Mouse (Mus musculus): ENCODE data around the gene Ctr9. TPM values are rescaled to one million over a fixed set of nuclear protein-coding genes. Genes with fewer than 3 reads are reported as not detected.

Ctr9 gene
- polyA plus RNA-seq, 1 experiment from 2014 or later, result 75.7 TPM

- no peaks in the 10 kb centered on the region for H3K9me3 ChIP-seq (ENCODE audit: control insufficient read depth, low read length)
- H3K27ac ChIP-seq (ENCODE audit: low read depth, low read length), result peak overlapping the region; percentile 27; the same call in 1 of the 2 replicates
- H3K4me1 ChIP-seq (ENCODE audit: control insufficient read depth, insufficient read depth, low read length), result peaks cover 4% of the 10 kb centered on the region; the same call in 1 of the 2 replicates
- H3K9ac ChIP-seq (ENCODE audit: low read depth, low read length), result no peak overlapping the region
- 57% methylated on average over 5 of the region's 5 CpGs for WGBS
- H3K4me3 ChIP-seq (ENCODE audit: low read length), result no peak overlapping the region
- H3K36me3 ChIP-seq (ENCODE audit: control insufficient read depth, insufficient read depth, low read length), result no peaks in the 10 kb centered on the region
- H3K27me3 ChIP-seq (ENCODE audit: control insufficient read depth, insufficient read depth, low read length), result no peaks in the 10 kb centered on the region
- no peak for ATAC-seq (ENCODE audit: low FRiP score, low TSS enrichment)
- no peak overlapping the region for H3K4me2 ChIP-seq (replicated peaks; ENCODE audit: low read depth, low read length)
These were observed 38.2 kb upstream of the Ctr9 start for GRCm38 (mm10) chr7:110990356-110991220.

- H3K27ac ChIP-seq (ENCODE audit: low read depth, low read length), result no peak overlapping the region; the same call in 1 of the 2 replicates
- H3K4me1 ChIP-seq (ENCODE audit: control insufficient read depth, insufficient read depth, low read length), result peaks cover 4% of the 10 kb centered on the region; the same call in 1 of the 2 replicates
- H3K4me2 ChIP-seq (replicated peaks; ENCODE audit: low read depth, low read length), result no peak overlapping the region
- H3K36me3 ChIP-seq (ENCODE audit: control insufficient read depth, insufficient read depth, low read length), result no peaks in the 10 kb centered on the region
- no peaks in the 10 kb centered on the region for H3K27me3 ChIP-seq (ENCODE audit: control insufficient read depth, insufficient read depth, low read length)
- no peak overlapping the region for H3K9ac ChIP-seq (ENCODE audit: low read depth, low read length)
- 51% methylated on average over 4 of the region's 4 CpGs for WGBS
- no peak for ATAC-seq (ENCODE audit: low FRiP score, low TSS enrichment)
- no peak overlapping the region for H3K4me3 ChIP-seq (ENCODE audit: low read length)
- no peaks in the 10 kb centered on the region for H3K9me3 ChIP-seq (ENCODE audit: control insufficient read depth, low read length)
These were observed 37.6 kb upstream of the Ctr9 start for GRCm38 (mm10) chr7:110991221-110991494.

- Histone ChIP-seq H3K4me1 (ENCODE audit: control insufficient read depth, insufficient read depth, low read length) (no peaks in the 10 kb centered on the region), H3K4me2 (replicated peaks; ENCODE audit: low read depth, low read length) (no peak overlapping the region), H3K27ac (ENCODE audit: low read depth, low read length) (no peak overlapping the region), H3K36me3 (ENCODE audit: control insufficient read depth, insufficient read depth, low read length) (no peaks in the 10 kb centered on the region), H3K9me3 (ENCODE audit: control insufficient read depth, low read length) (no peaks in the 10 kb centered on the region), H3K9ac (ENCODE audit: low read depth, low read length) (no peak overlapping the region), H3K4me3 (ENCODE audit: low read length) (no peak overlapping the region), H3K27me3 (ENCODE audit: control insufficient read depth, insufficient read depth, low read length) (no peaks in the 10 kb centered on the region)
- ATAC-seq (ENCODE audit: low FRiP score, low TSS enrichment), result no peak
- 79% methylated on average over 15 of the region's 15 CpGs for WGBS
These were observed 29.6 kb upstream of the Ctr9 start for GRCm38 (mm10) chr7:110998887-110999827.

GRCm38 (mm10) chr7:111004136-111004840, 24.5 kb upstream of the Ctr9 start:
- WGBS, result 93% methylated on average over 3 of the region's 3 CpGs

GRCm38 (mm10) chr7:111014039-111014605, 14.6 kb upstream of the Ctr9 start:
- H3K27ac ChIP-seq (ENCODE audit: low read depth, low read length), result no peak overlapping the region
- H3K27me3 ChIP-seq (ENCODE audit: control insufficient read depth, insufficient read depth, low read length), result no peaks in the 10 kb centered on the region
- no peak overlapping the region for H3K9ac ChIP-seq (ENCODE audit: low read depth, low read length)
- H3K9me3 ChIP-seq (ENCODE audit: control insufficient read depth, low read length), result no peaks in the 10 kb centered on the region
- WGBS, result 80% methylated on average over 7 of the region's 7 CpGs
- no peaks in the 10 kb centered on the region for H3K36me3 ChIP-seq (ENCODE audit: control insufficient read depth, insufficient read depth, low read length)
- no peak overlapping the region for H3K4me3 ChIP-seq (ENCODE audit: low read length)
- ATAC-seq (ENCODE audit: low FRiP score, low TSS enrichment), result no peak
- H3K4me2 ChIP-seq (replicated peaks; ENCODE audit: low read depth, low read length), result no peak overlapping the region
- no peaks in the 10 kb centered on the region for H3K4me1 ChIP-seq (ENCODE audit: control insufficient read depth, insufficient read depth, low read length)

More at GRCm38 (mm10) chr7:111004136-111004840, 24.5 kb upstream of the Ctr9 start:
- Histone ChIP-seq H3K36me3 (ENCODE audit: control insufficient read depth, insufficient read depth, low read length) (no peaks in the 10 kb centered on the region), H3K4me2 (replicated peaks; ENCODE audit: low read depth, low read length) (no peak overlapping the region), H3K9ac (ENCODE audit: low read depth, low read length) (no peak overlapping the region), H3K4me3 (ENCODE audit: low read length) (no peak overlapping the region), H3K27ac (ENCODE audit: low read depth, low read length) (no peak overlapping the region), H3K9me3 (ENCODE audit: control insufficient read depth, low read length) (no peaks in the 10 kb centered on the region), H3K27me3 (ENCODE audit: control insufficient read depth, insufficient read depth, low read length) (no peaks in the 10 kb centered on the region), H3K4me1 (ENCODE audit: control insufficient read depth, insufficient read depth, low read length) (no peaks in the 10 kb centered on the region)
- no peak for ATAC-seq (ENCODE audit: low FRiP score, low TSS enrichment)

GRCm38 (mm10) chr7:111014893-111015292, 13.9 kb upstream of the Ctr9 start:
- Histone ChIP-seq H3K4me2 (replicated peaks; ENCODE audit: low read depth, low read length) (no peak overlapping the region), H3K4me3 (ENCODE audit: low read length) (no peak overlapping the region), H3K36me3 (ENCODE audit: control insufficient read depth, insufficient read depth, low read length) (no peaks in the 10 kb centered on the region), H3K27ac (ENCODE audit: low read depth, low read length) (no peak overlapping the region), H3K27me3 (ENCODE audit: control insufficient read depth, insufficient read depth, low read length) (no peaks in the 10 kb centered on the region), H3K9me3 (ENCODE audit: control insufficient read depth, low read length) (no peaks in the 10 kb centered on the region), H3K9ac (ENCODE audit: low read depth, low read length) (no peak overlapping the region), H3K4me1 (ENCODE audit: control insufficient read depth, insufficient read depth, low read length) (no peaks in the 10 kb centered on the region)
- ATAC-seq (ENCODE audit: low FRiP score, low TSS enrichment), result peak; percentile 90
- WGBS, result 20% methylated on average over 5 of the region's 5 CpGs

- WGBS, result 77% methylated on average over 5 of the region's 5 CpGs
- Histone ChIP-seq H3K27ac (ENCODE audit: low read depth, low read length) (no peak overlapping the region), H3K36me3 (ENCODE audit: control insufficient read depth, insufficient read depth, low read length) (no peaks in the 10 kb centered on the region), H3K27me3 (ENCODE audit: control insufficient read depth, insufficient read depth, low read length) (no peaks in the 10 kb centered on the region), H3K4me1 (ENCODE audit: control insufficient read depth, insufficient read depth, low read length) (no peaks in the 10 kb centered on the region; the same call in 1 of the 2 replicates), H3K9me3 (ENCODE audit: control insufficient read depth, low read length) (no peaks in the 10 kb centered on the region), H3K9ac (ENCODE audit: low read depth, low read length) (no peak overlapping the region), H3K4me3 (ENCODE audit: low read length) (no peak overlapping the region), H3K4me2 (replicated peaks; ENCODE audit: low read depth, low read length) (no peak overlapping the region)
- ATAC-seq (ENCODE audit: low FRiP score, low TSS enrichment), result no peak
These were observed 13.0 kb upstream of the Ctr9 start for GRCm38 (mm10) chr7:111015731-111016130.

- Histone ChIP-seq H3K9ac (ENCODE audit: low read depth, low read length) (no peak overlapping the region), H3K4me2 (replicated peaks; ENCODE audit: low read depth, low read length) (no peak overlapping the region), H3K36me3 (ENCODE audit: control insufficient read depth, insufficient read depth, low read length) (no peaks in the 10 kb centered on the region), H3K27ac (ENCODE audit: low read depth, low read length) (no peak overlapping the region), H3K27me3 (ENCODE audit: control insufficient read depth, insufficient read depth, low read length) (no peaks in the 10 kb centered on the region), H3K9me3 (ENCODE audit: control insufficient read depth, low read length) (no peaks in the 10 kb centered on the region), H3K4me3 (ENCODE audit: low read length) (no peak overlapping the region), H3K4me1 (ENCODE audit: control insufficient read depth, insufficient read depth, low read length) (peaks cover 3% of the 10 kb centered on the region; the same call in 1 of the 2 replicates)
- 83% methylated on average over 3 of the region's 3 CpGs for WGBS
- no peak for ATAC-seq (ENCODE audit: low FRiP score, low TSS enrichment)
These were observed 11.8 kb upstream of the Ctr9 start for GRCm38 (mm10) chr7:111016921-111017320.
